Mouse (Mus musculus) limb, embryonic 11.5 days (tissue): ENCODE measurements around the gene Itga8. TPM values are rescaled to one million over a fixed set of nuclear protein-coding genes. Genes with fewer than 3 reads are reported as not detected.

Source experiments
- ATAC-seq: fragments of 200-750 bp; cut with Nextera tagmentation; 2 replicates; pipeline ENCODE4 v1.8.0; 2017; ENCODE audit warnings: low read depth; ENCODE audit not compliant: insufficient number of reproducible peaks, low FRiP score, low TSS enrichment
- DNase-seq: peaks from one replicate; pipeline ENCODE4 v3.0.0-alpha.2; 2015; ENCODE audit warnings: low spot score
- H3K27ac ChIP-seq: fragments of 300-500 bp; sonication (generic); replicated peaks from 2 replicates; pipeline ENCODE4 v1.5.1; 2014; ENCODE audit warnings: low read depth, mild to moderate bottlenecking, low read length
- H3K27me3 ChIP-seq: fragments of 300-500 bp; sonication (generic); 2 replicates; pipeline ENCODE4 v1.6.1; 2014; ENCODE audit warnings: mild to moderate bottlenecking, low read length, mixed read lengths; ENCODE audit not compliant: control insufficient read depth, insufficient read depth
- H3K36me3 ChIP-seq: fragments of 300-500 bp; sonication (generic); 2 replicates; pipeline ENCODE4 v1.6.1; 2014; ENCODE audit warnings: mild to moderate bottlenecking, low read length, moderate library complexity, mixed read lengths; ENCODE audit not compliant: control insufficient read depth, insufficient read depth
- H3K4me1 ChIP-seq: fragments of 300-500 bp; sonication (generic); 2 replicates; pipeline ENCODE4 v1.6.1; 2014; ENCODE audit warnings: low read length, mixed read lengths; ENCODE audit not compliant: control insufficient read depth, insufficient read depth
- H3K4me2 ChIP-seq: fragments of 300-500 bp; sonication (generic); 2 replicates; pipeline ENCODE4 v1.6.1; 2014; ENCODE audit warnings: low read depth, mild to moderate bottlenecking, moderate library complexity; ENCODE audit not compliant: severe bottlenecking
- H3K4me3 ChIP-seq: fragments of 300-500 bp; sonication (generic); 2 replicates; pipeline ENCODE4 v1.5.1; 2014; ENCODE audit warnings: low read depth, low read length
- H3K9ac ChIP-seq: fragments of 300-500 bp; sonication (generic); 2 replicates; pipeline ENCODE4 v1.6.1; 2014; ENCODE audit warnings: mild to moderate bottlenecking, low read length
- H3K9me3 ChIP-seq: fragments of 300-500 bp; sonication (generic); 2 replicates; pipeline ENCODE4 v1.6.1; 2016; ENCODE audit warnings: low read length; ENCODE audit not compliant: control insufficient read depth
- WGBS: fragments of 180-500 bp; shearing (Covaris S2); extraction: QIAGEN DNeasy Blood & Tissue Kit; methylation state at CpG from one replicate; pipeline ENCODE4 v1.1.7; 2014; 5-methylcytosine and 5-hydroxymethylcytosine counted together
- polyA plus RNA-seq: library from polyadenylated mRNA; unstranded; fragments of >200 nt; fragmentation: Nextera tagmentation; extraction: Ambion mirVana; gene quantifications from 2 replicates; pipeline ENCODE4 v1.2.1, GENCODE M21; 2014

Gene Itga8
- polyA plus RNA-seq, 1 experiment from 2014 or later = 11.4 TPM

- Histone ChIP-seq H3K36me3 (no peaks in the 10 kb centered on the region), H3K4me2 (no peak overlapping the region), H3K9ac (no peak overlapping the region), H3K4me1 (no peaks in the 10 kb centered on the region), H3K9me3 (no peaks in the 10 kb centered on the region), H3K27me3 (no peaks in the 10 kb centered on the region), H3K4me3 (no peak overlapping the region), H3K27ac (no peak overlapping the region)
- DNase-seq (no peak), ATAC-seq (no peak)
- 70% methylated on average over 7 of the region's 7 CpGs for WGBS
Measured at GRCm38 (mm10) chr2:12174722-12175427, 126.8 kb downstream of the Itga8 start.

GRCm38 (mm10) chr2:12170221-12170620 is 131.5 kb downstream of the Itga8 start:
- Histone ChIP-seq H3K4me3 (no peak overlapping the region), H3K36me3 (no peaks in the 10 kb centered on the region), H3K9ac (no peak overlapping the region), H3K27ac (no peak overlapping the region), H3K9me3 (no peaks in the 10 kb centered on the region), H3K4me2 (no peak overlapping the region), H3K27me3 (no peaks in the 10 kb centered on the region), H3K4me1 (no peaks in the 10 kb centered on the region)
- DNase-seq (no peak), ATAC-seq (no peak)

- Histone ChIP-seq H3K27me3 (no peaks in the 10 kb centered on the region), H3K4me3 (no peak overlapping the region), H3K4me2 (no peak overlapping the region), H3K27ac (no peak overlapping the region), H3K4me1 (no peaks in the 10 kb centered on the region), H3K9me3 (no peaks in the 10 kb centered on the region), H3K36me3 (no peaks in the 10 kb centered on the region), H3K9ac (no peak overlapping the region)
- ATAC-seq (no peak), DNase-seq (peak; percentile 45)
- 84% methylated on average over 3 of the region's 3 CpGs for WGBS
Measured at GRCm38 (mm10) chr2:12160486-12160885, 141.2 kb downstream of the Itga8 start.

- Histone ChIP-seq H3K27ac (no peak overlapping the region), H3K9ac (no peak overlapping the region), H3K4me2 (no peak overlapping the region), H3K36me3 (no peaks in the 10 kb centered on the region), H3K9me3 (no peaks in the 10 kb centered on the region), H3K27me3 (no peaks in the 10 kb centered on the region), H3K4me3 (no peak overlapping the region), H3K4me1 (no peaks in the 10 kb centered on the region)
- ATAC-seq (no peak), DNase-seq (peak; percentile 7)
- 67% methylated on average over 1 of the region's 1 CpGs for WGBS
Measured at GRCm38 (mm10) chr2:12157001-12157400, 144.7 kb downstream of the Itga8 start.

GRCm38 (mm10) chr2:12156401-12156800 is 145.3 kb downstream of the Itga8 start:
- 43% methylated on average over 3 of the region's 3 CpGs for WGBS
- Histone ChIP-seq H3K4me1 (no peaks in the 10 kb centered on the region), H3K4me3 (no peak overlapping the region), H3K4me2 (no peak overlapping the region), H3K9ac (no peak overlapping the region), H3K36me3 (no peaks in the 10 kb centered on the region), H3K27ac (no peak overlapping the region), H3K9me3 (no peaks in the 10 kb centered on the region), H3K27me3 (no peaks in the 10 kb centered on the region)
- ATAC-seq (no peak), DNase-seq (peak; percentile 22)

- Histone ChIP-seq H3K4me1 (no peaks in the 10 kb centered on the region), H3K9ac (no peak overlapping the region), H3K27me3 (no peaks in the 10 kb centered on the region), H3K4me3 (no peak overlapping the region), H3K4me2 (no peak overlapping the region), H3K27ac (no peak overlapping the region), H3K9me3 (no peaks in the 10 kb centered on the region), H3K36me3 (no peaks in the 10 kb centered on the region)
- whole genome bisulfite sequencing = 89% methylated on average over 6 of the region's 6 CpGs
- DNase-seq (peak; percentile 10), ATAC-seq (no peak)
Measured at GRCm38 (mm10) chr2:12154676-12155075, 147.0 kb downstream of the Itga8 start.

- no peak overlapping the region for H3K9ac ChIP-seq
- H3K9me3 ChIP-seq = no peaks in the 10 kb centered on the region
- no peak overlapping the region for H3K4me3 ChIP-seq
- H3K4me1 ChIP-seq = no peaks in the 10 kb centered on the region
- ATAC-seq = no peak
- H3K36me3 ChIP-seq = no peaks in the 10 kb centered on the region
- no peak overlapping the region for H3K4me2 ChIP-seq
- 88% methylated on average over 1 of the region's 1 CpGs for WGBS
- peak; percentile 3 for DNase-seq
- no peak overlapping the region for H3K27ac ChIP-seq
- no peaks in the 10 kb centered on the region for H3K27me3 ChIP-seq
Measured at GRCm38 (mm10) chr2:12153551-12153950, 148.2 kb downstream of the Itga8 start.

GRCm38 (mm10) chr2:12147902-12148301 is 153.8 kb downstream of the Itga8 start:
- WGBS = 90% methylated on average over 2 of the region's 2 CpGs
- DNase-seq (peak; percentile 6), ATAC-seq (no peak)

GRCm38 (mm10) chr2:12146612-12147011 is 155.1 kb downstream of the Itga8 start:
- Histone ChIP-seq H3K9ac (no peak overlapping the region), H3K27me3 (no peaks in the 10 kb centered on the region), H3K9me3 (no peaks in the 10 kb centered on the region), H3K4me2 (no peak overlapping the region), H3K36me3 (no peaks in the 10 kb centered on the region), H3K4me3 (no peak overlapping the region), H3K27ac (no peak overlapping the region), H3K4me1 (no peaks in the 10 kb centered on the region)
- WGBS = 46% methylated on average over 2 of the region's 2 CpGs
- DNase-seq (peak; percentile 17), ATAC-seq (no peak)

More at GRCm38 (mm10) chr2:12147902-12148301, 153.8 kb downstream of the Itga8 start:
- Histone ChIP-seq H3K4me3 (no peak overlapping the region), H3K27me3 (no peaks in the 10 kb centered on the region), H3K36me3 (no peaks in the 10 kb centered on the region), H3K9ac (no peak overlapping the region), H3K4me1 (no peaks in the 10 kb centered on the region), H3K27ac (no peak overlapping the region), H3K9me3 (no peaks in the 10 kb centered on the region), H3K4me2 (no peak overlapping the region)
